Mouse (Mus musculus) spleen, postnatal 14 days (tissue): ENCODE results near the gene Sh2d3c.

Source experiments
- DNase-seq, 2 experiments: peaks; one replicate each; pipeline ENCODE4 v3.0.0; 2021 to 2022; ENCODE audit warnings: low spot score in 2 of 2

Gene Sh2d3c

GRCm38 (mm10) chr2:32699680-32700079 is 21.2 kb upstream of the Sh2d3c start:
- no peak for DNase-seq

GRCm38 (mm10) chr2:32700966-32701743 is 19.7 kb upstream of the Sh2d3c start:
- DNase-seq = no peak

DNA sequence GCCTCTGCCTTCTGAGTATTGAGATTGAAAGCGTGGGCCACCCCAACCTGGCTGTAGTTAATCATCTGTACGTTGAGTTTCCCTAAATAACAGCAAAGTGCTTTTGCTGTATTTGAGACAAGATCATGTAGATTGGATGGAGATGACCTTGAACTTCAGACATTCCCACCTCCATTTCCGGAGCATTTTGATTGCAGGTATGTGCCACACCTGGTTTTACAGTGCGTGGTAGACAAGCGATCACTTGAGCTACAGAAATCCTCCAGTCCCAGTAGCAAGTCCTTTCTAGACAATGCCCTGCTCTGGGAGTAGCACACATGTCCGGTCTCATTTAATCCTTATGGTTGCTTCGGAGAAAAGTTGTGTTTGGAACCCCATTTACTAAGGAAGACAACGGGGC is 17.8 kb upstream of the Sh2d3c start:
- no peak for DNase-seq

- DNase-seq = no peak
Observed at GRCm38 (mm10) chr2:32704021-32704421, 16.8 kb upstream of the Sh2d3c start, which contains the start of gene Fpgs. Gene Fpgs (minus strand): TSS chr2:32704145.

DNA sequence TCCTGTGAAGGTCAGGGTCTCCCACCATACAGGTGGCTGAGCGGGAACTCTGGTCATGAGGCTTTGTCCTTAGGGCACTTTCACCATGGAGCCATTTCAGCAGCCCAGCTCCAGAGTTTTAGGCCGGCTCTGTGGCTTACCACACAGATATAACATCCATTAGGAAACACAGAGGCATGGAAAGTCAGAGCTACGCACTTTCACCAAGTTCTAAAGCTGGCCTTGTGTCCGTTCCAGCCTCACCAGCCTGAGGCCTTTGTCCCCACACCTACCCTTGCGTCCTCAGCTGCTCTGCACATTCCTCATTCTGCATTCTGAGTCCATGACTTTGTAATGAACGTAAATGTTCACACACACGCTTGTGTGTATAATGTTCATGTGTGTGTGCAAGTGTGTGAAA is 15.8 kb upstream of the Sh2d3c start:
- no peak for DNase-seq

DNA sequence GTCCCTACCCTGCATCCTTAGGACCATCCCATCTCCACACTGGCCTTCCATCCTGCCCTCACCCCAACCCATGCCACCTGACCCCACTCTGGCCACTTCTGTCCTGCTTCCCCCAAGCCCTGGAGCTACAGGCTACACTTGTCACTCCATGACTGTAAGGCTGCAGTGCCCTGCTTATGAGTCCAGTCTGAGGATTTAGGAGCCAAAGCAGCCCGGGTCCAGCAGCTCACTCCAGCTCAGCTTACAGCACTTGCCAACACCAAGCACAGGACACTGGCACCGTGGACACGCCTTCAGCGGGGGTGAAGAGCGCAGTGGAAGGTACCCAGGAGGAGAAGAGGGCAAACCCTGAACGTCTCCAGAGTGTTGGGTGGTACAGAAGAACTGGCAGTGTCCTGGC is 13.9 kb upstream of the Sh2d3c start:
- no peak for DNase-seq

DNA sequence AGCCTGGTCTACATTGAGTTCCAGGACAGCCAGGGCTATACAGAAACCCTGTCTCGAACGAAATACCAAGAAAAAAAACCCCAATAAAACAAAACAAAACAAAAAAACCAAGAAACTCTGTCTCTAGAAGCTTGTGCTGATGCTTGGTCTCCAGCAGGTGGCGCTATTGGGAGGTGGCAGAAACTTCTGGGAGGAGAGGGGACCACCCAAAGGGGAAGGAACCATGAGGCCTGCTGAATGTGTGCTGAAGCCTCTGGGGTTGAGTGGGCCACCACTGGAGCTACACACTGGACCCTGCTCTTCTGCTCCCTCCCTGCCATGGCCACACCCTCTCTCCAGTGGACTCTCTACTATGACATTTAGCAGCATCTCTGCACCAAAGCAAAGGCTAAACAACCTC is 12.2 kb upstream of the Sh2d3c start:
- DNase-seq = peak; percentile 49 to 71

DNA sequence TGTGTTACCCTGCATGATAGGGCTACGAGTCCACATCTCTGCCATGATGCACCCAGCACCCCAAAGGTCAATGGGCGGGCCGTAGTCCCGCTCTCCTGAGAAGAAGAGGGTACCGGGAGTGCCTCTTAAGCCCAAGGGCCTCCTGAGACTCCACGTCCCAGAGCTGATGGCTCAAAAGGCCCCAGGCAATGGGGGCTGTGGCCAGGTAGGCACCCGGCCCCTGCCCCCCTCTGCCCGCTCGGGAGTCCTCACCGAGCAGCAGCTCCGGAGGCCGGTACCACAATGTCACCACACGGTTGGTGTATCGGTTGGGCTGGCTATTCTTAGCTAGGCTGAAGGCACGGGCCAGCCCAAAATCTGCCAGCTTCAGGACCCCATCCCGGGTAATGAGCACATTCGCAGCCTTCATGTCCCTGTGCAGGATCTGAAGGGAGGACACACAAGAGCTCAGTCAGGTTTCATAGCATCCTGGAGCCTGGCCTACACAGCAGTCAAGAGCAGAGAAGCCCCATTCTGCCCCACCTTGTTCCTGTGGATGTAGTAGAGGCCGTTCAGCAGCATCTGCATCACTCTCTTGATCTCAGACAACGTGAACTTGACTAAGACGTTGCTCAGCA is 11.2 kb upstream of the Sh2d3c start:
- DNase-seq = no peak

GRCm38 (mm10) chr2:32710425-32710824 is 10.4 kb upstream of the Sh2d3c start:
- no peak for DNase-seq

DNA sequence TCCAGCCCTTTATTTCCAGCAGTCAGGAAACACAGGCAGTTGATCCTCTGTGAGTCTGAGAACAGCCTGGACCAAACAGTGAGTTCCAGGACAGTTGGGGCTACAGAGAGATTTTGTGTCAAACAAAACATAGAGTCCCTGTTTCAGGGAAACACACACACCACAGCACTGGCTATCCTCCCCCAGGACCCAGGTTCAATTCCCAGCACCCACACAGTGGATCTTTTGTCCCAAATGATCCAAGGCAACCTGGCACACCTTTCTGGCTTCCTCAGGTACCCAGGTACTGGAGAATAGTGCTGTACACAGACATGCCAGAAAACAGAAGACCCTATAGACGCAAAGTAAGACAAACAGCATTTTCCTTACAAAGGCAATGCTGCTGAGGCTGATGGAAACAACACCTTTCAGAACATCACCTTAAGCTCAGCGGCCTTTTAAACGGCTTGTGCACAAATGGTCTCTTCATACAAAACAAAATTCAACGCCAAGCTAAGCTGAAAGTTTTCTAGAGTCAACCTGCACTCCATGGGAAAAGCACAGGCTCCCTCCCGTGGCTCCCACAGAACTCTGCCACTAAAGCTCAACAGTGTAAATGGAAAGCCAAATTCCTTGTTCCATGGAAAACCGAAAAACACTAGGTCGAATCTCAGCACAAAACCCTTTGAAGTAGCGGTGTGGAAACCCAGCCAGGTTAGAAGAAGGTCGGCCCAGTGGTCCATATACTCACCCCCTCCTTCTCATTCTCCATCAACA is 9.4 kb upstream of the Sh2d3c start:
- DNase-seq = no peak

DNA sequence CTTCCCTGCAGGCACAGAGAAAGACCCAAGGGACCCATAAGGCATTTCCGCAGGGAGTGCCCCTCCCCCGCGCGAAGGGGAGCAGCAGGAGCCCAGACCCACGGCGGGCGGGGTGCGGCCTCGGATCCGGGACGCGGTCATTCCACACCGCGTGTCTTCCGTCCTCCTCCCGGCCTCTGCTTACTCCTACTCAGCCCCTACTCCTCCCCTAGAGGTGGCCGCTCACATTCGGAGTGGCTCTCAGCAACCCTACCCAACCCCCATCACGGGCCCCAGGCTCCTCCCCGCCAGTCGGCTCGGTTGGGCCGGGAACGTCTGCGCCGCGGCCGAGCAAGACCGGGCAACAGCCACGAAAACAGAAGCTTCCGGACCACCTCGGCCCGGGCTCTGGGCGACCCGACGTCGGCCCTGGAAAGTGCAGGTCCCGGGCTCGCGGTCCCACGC is 8.7 kb upstream of the Sh2d3c start:
- peak; percentile 39 to 65 for DNase-seq

DNA sequence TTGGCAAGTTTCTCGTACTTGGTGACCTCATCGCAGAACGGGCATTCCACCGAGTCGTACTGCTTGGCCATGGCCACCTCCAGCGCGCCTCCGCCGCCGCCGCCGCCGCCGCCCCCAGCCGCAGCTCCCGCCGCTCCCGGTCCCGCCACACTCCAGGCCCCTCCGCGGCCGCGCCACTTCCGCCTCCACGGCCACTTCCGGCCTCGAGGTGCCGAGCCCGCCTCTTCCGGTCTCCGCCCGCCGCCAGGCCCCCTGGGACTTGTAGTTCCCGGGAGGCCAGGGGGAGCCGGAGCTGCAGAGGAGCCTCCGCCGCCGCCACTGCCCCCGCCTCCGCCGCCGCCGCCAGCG is 8.3 kb upstream of the Sh2d3c start:
- peak; percentile 89 to 96 for DNase-seq

- peak; percentile 84 to 93 for DNase-seq
Observed at GRCm38 (mm10) chr2:32712934-32713817, 7.7 kb upstream of the Sh2d3c start, which contains the start of gene Cdk9. Gene Cdk9 (minus strand): TSS chr2:32713076.

- no peak for DNase-seq
Observed at GRCm38 (mm10) chr2:32714117-32714986, 6.5 kb upstream of the Sh2d3c start.

- DNase-seq = no peak
Observed at GRCm38 (mm10) chr2:32714987-32715425, 5.8 kb upstream of the Sh2d3c start.

DNA sequence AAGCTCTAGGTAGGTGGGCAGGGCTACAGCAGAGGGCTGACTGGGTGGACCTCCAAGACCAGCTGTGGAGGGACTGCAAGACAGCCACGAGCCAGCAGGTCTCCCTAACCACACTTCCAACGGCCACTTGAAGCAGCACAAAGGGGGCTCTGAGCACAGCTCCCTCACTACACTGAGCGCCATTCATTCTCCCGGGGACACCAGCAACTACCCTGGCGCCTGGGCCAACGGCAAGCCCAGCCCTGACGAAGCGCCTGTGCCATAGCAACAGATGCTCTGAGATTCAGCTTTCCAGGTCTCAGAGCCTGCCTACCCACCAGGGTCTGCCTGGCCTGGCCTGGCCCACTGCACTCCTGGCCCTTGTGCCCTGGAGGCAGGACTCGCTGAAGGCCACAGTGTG is 2.1 kb upstream of the Sh2d3c start:
- DNase-seq = no peak

GRCm38 (mm10) chr2:32720053-32720452 is 802 bp upstream of the Sh2d3c start:
- DNase-seq = no peak

DNA sequence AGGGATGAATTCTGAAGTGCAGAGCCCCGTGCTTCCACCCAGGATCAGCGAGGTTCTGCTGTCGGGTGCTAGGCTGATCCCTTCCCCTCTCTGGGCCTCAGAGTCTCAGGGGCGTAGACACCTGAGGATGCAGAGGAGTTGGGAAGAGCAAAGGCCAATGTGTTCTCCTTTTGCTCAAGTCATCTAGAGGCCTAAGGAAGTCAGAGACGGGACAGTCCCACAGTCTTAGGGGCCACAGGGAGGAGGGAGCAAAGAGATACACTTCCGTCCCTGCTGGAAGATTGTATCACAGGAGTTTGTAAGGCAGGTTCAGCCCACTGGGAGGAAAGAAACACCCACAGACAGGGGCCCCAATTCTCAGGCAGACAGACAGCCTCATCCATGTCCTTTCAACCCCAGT is 1.2 kb downstream of the Sh2d3c start:
- no peak for DNase-seq

GRCm38 (mm10) chr2:32722581-32722980 is 1.7 kb downstream of the Sh2d3c start:
- DNase-seq = no peak

GRCm38 (mm10) chr2:32724149-32724548 is 3.3 kb downstream of the Sh2d3c start:
- no peak for DNase-seq
